Mouse (Mus musculus): Measurements from ENCODE around the gene Zfp385b. TPM values are rescaled to one million over a fixed set of nuclear protein-coding genes. Genes with fewer than 3 reads are reported as not detected.

The Zfp385b gene
- total RNA-seq, 1 experiment from 2014 or later: 0.12 TPM

DNA sequence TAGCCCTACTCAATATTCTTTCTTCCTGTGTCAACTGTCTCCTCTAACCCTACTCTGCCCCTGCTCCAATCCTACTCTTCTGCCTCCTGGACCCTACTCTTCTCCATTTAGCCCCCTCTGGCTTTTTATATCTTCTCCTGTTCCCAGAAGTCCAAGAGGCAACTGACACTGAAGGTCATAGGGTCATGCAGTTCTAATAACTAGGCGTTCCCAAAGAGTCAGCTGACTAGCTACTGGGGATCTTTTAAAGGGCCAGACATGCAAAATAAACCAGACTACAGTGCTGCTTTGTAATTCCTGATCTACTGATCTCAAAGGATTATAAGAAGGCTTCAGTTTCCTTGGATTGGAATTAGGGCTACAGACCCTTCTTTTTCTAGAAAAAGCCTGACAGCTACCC, 276.1 kb downstream of the Zfp385b start:
- no peak for ATAC-seq (ENCODE audit: extremely low read depth, insufficient number of reproducible peaks, low FRiP score, poor library complexity, severe bottlenecking)

DNA sequence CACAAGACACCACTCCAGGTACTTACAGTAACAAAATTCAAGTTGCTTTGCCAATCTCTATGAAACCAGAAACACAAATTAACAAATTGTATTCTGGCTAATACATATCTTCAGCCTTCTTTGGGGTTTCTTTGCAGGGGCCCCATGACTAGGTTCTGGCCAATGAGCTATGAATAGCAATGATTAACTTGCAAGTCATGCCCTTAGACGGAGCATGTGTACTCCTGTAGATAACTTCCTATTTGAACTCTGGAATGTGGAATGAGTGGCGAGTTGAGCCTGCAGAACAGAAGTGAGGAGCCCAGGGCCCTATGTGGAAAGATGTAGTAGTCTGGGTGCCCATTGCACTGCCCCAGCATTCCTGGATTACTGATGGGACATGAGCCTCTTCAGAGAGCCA, 276.8 kb downstream of the Zfp385b start:
- no peak for ATAC-seq (ENCODE audit: extremely low read depth, insufficient number of reproducible peaks, low FRiP score, poor library complexity, severe bottlenecking)

DNA sequence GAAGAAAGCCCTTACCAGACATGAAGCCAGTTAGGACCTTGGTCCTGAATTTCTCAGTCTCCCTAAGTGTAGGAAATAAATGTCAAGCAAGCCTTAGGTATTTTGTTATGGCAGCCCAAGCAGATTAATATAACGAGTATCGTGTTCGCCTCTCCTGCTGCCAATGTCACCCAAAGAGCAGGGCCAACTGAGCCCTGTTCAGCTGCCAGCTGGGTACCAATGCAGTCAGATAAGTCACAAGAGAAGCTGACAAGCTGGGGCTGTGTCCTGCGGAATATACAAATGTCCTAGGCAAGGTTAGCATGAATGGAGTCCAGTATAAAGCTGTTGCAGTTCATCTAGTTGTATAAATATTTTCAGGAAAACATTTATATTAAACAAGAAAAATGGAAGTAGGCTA, 277.8 kb downstream of the Zfp385b start:
- no peak for ATAC-seq (ENCODE audit: extremely low read depth, insufficient number of reproducible peaks, low FRiP score, poor library complexity, severe bottlenecking)

DNA sequence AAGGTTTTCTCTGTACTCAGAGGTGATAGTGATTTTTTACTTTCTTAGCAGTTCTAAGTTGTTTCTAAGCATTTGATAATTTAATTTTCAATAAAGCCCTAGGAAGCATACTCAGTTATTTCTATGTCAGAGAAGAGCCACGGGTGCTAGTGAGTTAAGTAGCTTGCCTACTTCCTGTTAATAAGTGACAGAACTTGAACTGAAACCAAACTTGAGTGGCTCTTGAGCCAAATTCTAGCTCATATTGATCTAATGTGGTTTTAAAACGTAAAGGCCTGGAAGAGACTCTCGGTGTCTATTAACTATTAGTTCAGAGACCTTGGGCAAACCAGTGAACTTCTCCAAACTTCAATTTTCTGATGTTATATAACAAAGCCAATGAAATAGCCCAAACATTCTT, 278.6 kb downstream of the Zfp385b start:
- ATAC-seq (ENCODE audit: extremely low read depth, insufficient number of reproducible peaks, low FRiP score, poor library complexity, severe bottlenecking): no peak

DNA sequence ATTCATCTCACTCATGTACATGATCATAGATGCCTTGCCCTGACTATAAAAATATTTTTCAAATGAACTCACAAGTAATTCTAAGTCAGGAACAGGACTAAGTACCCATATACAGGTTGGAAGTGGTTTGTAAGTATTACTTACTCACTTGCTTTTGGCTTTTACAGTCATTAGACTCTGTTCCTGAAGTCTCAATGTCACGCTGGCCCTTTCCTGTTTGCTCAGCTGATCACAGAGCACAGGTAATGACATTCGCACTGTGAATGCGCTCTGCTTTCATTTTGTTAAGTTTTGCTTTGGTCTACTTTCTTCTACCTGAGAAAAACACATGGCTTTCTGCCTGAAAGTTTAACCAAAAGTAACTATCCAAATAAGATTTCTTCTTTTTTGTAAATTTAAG, 282.9 kb downstream of the Zfp385b start:
- ATAC-seq (ENCODE audit: extremely low read depth, insufficient number of reproducible peaks, low FRiP score, poor library complexity, severe bottlenecking): no peak

DNA sequence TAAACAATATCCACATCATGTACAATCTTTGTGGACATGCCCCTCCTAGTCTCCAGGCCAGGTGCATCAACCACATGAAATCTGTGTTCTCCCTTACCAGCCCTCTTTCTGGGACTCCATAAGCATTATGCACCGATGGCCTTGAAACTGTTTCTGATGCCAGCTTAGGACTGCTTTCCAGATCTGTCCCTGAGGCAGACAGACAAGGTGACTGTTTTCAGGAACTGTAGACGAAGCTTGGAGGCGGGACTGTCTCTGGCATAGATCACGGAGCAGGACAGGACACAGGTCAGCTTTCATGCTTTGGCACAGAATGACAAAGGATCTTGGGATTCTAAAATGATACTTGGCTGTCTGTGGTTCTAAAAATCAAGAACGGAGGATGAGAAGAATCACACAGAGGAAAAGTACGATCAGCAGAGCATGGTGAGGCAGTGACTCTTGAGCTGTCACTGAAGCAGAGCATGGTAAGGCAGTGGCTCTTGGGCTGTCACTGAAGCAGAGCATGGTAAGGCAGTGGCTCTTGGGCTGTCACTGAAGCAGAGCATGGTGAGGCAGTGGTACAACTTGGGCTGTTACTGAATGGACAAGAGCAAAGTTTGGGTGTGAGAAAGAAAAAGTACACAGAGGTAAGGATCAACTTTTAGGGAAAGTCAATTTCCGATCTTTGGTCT, 291.2 kb downstream of the Zfp385b start:
- ATAC-seq (ENCODE audit: extremely low read depth, insufficient number of reproducible peaks, low FRiP score, poor library complexity, severe bottlenecking): no peak

DNA sequence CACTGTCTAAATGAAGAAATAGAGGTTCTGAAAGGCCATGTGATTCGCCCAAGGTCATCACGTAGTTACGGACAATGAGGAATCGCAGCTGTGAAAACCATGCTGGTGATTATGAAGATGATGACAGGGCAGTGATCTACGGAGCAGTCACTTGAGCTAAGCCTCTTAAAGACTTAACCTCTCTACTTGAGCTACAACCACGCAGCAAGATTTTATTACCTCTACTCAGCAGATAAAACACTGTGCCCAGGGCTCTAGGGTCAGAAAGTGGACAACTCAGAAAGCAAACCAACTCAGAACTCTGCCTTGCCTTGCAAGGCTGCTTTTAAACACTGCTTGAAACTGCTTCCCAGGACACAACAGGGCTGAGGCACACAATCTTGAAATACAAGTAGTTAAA, 291.8 kb downstream of the Zfp385b start:
- no peak for ATAC-seq (ENCODE audit: extremely low read depth, insufficient number of reproducible peaks, low FRiP score, poor library complexity, severe bottlenecking)

DNA sequence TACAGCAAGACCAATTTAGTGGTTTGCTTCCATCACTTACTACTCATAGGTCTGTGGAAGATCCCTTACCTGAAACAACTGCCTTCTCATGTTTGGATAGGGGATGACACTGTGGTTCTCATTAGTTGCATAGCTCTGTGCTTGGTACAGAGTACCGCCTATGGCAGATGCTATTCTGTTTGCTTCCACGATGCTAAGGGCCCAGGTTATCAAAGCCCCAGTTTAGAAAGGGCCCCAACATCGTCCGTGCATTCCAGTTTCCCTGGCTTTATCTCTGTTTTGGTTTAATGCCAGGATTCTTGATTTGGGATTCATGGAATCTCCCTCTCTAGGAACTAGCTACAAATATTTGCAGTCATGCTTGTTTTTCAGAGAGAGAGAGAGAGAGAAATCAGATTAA, 292.6 kb downstream of the Zfp385b start:
- no peak for ATAC-seq (ENCODE audit: extremely low read depth, insufficient number of reproducible peaks, low FRiP score, poor library complexity, severe bottlenecking)

DNA sequence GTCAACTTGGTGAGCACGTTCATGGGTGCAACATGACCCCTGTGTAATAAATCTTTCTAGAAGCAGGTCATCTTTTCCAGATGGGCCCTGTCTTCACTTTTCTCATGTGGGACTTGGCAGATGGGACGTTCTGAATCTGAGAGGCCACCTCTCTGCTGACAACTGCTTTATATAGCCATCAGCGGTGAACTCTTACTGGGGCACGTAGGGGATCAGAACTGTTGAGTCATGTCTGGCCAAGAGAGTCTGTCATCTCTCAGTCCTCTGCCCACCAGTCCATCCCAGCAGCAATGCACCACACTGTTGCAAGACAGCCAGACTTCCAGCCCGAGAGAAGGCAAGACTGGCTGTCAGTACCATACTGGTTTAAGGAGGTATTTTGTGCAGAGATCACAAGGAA, 293.1 kb downstream of the Zfp385b start:
- ATAC-seq (ENCODE audit: extremely low read depth, insufficient number of reproducible peaks, low FRiP score, poor library complexity, severe bottlenecking): no peak

DNA sequence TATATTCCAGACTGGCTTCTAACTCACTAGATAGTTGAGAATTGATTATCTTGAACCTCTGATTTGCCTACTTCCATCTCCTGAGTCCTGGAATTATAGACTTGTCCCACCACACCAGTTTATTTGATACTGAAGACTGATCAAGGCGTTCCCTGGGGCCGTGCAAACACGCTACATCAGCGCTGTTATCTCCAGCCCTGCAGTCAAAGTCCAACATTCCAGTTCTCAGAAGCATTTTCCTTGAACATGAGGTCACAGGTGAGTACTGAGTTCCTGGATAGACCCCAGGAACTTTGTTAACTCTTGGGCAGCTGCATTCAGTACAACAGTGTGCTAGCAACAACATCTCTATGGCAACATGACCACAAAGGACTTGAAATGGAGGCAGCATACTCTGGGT, 297.2 kb downstream of the Zfp385b start:
- ATAC-seq (ENCODE audit: extremely low read depth, insufficient number of reproducible peaks, low FRiP score, poor library complexity, severe bottlenecking): no peak

DNA sequence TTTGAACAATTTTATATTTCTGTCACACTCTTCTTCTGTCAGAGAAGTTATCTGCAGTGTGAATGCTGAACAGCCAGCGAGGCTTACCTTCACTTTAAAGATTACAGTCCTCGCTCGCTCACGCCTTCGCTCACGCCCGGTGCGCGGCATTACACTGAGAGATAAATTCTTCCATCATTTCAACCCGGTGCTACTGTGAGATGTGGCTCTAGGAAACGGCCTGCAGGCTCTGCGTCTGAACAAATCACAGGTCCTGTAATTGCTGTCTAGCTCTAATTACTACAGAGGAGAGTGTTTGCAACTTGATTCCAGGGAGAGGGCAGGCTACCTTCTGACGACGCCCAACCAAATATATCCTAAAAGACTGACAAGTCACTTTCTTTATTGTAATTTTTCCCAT, 300.1 kb downstream of the Zfp385b start:
- no peak for ATAC-seq (ENCODE audit: extremely low read depth, insufficient number of reproducible peaks, low FRiP score, poor library complexity, severe bottlenecking)

DNA sequence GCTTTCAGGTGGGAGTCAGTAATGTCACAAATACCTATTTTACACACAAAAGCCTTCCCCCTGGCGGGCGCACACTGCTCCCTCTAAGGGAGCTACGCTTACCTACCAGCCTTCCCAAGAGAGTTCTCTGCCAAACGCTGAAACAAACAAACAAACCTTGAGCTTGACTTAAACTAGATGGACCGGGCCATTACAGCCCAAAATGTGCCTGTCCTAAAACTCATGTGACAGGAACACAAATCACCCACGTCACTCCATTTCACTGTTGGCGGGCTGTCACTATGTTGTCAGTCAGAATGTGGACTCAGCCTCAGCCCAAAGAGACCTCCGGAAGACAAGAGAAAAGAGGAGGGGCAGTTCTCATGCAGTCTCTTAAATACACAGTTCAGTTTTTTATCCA, 300.7 kb downstream of the Zfp385b start:
- no peak for ATAC-seq (ENCODE audit: extremely low read depth, insufficient number of reproducible peaks, low FRiP score, poor library complexity, severe bottlenecking)

DNA sequence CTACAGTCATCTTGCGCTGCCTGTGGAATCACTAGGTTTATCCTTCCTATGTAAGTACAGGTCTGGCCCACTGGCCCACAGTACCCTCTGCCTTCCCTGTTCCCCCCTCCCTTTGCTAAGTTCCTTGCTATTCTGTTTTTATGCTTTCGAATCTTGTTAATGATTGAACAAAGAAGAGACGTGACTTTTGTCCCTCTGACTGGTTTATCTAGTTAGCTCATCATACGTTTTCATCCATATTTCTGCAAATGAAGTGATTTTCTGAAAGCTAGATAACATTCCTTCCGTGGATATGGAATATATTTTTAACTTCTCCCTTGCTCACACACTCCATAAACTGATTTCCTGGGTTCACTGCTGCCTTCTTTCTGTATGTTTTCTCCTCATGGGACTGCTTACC, 302.8 kb downstream of the Zfp385b start:
- ATAC-seq (ENCODE audit: extremely low read depth, insufficient number of reproducible peaks, low FRiP score, poor library complexity, severe bottlenecking): no peak

DNA sequence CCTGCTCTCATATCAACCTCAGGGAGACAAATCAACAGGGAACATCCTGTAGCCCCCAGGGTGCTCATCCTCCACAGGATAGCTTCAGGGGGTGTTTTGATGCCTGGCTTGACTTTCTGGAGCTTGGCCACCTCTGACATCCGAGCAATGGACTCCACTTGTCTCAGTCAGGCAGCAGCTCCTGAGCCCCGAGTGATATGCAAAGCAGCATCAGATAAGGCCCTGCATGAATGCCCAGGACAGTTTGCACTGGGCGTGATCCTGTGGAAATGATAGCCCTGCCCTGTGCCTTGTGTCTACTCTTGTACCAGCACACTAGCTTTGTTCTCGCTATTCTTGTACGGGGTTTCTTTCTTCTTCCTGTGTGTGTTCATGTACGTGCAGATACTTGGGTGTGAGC, 303.8 kb downstream of the Zfp385b start:
- no peak for ATAC-seq (ENCODE audit: extremely low read depth, insufficient number of reproducible peaks, low FRiP score, poor library complexity, severe bottlenecking)

DNA sequence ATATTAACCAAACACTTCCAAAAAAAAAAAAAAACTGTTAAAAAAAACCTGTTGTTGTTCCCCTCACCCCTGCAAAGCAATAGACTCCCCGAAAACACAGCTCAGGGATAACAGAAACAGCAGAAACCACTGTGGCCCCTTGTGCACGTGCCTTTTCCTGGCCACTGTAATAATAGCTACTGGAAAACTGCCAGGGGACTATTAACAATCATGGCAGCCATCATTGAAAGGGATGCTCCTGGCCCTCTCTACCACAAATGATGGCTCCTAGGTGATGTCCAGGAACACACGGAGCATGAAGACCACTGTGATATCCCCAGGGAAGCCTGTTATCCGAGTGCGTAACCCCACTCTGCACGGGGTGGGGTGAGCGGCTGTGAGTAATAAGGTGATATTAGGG, 304.4 kb downstream of the Zfp385b start:
- ATAC-seq (ENCODE audit: extremely low read depth, insufficient number of reproducible peaks, low FRiP score, poor library complexity, severe bottlenecking): no peak

DNA sequence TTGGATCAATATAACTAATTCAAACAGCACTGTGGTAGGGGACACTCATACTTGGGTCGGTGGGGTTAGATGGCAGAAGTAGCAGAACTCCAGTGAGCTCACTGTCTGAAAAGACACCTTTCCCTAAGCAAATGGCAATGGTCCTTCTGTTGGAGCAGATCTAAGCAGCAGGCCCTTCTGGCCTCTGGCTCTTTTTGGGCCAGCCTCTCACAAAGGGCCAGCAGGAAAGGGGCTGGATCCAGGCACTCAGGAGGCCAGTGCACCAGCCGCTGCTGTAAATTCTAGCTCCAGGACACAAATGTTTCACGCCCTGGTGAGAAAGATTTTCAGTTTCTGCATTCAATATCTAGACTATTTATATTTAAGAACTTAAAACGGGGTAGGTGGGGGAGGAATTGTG, 305.0 kb downstream of the Zfp385b start:
- ATAC-seq (ENCODE audit: extremely low read depth, insufficient number of reproducible peaks, low FRiP score, poor library complexity, severe bottlenecking): no peak

DNA sequence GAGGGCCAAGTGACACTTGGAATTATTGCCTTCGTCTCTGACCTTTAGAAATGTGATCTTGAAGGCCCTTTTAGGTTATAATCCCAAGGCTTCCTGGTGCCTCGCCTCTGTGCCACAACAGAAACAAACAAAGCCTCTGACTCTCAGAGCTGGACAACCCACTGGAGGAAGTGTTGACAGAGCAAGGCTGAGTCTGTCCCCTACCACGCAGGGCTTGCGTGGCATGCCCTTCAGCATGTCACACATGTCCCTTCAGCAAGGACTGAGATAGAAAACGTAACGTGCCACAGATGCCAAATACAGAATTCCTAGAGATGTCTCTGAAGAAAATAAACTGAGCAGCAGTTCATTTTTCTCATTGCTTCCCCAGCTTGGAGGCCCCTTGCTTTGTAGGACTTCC, 310.7 kb downstream of the Zfp385b start:
- no peak for ATAC-seq (ENCODE audit: extremely low read depth, insufficient number of reproducible peaks, low FRiP score, poor library complexity, severe bottlenecking)

DNA sequence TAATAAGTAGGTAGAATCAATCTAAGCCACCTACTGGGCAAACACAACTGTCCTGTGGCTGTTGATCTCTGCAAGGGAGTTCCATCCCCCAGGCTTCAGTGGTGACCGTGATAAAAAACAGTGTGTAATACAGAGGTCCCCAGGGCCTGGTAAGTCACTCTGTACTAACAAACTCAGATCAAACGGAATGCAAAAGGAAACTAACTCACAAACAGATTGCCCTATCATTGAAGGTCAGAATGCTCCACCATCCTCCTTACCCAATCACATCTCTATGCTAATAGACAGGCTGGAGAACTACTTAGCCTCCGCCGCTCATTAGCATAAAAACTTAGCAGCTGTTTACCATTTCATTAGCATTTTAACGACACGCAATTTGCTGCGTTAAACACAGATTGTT, 313.1 kb downstream of the Zfp385b start:
- ATAC-seq (ENCODE audit: extremely low read depth, insufficient number of reproducible peaks, low FRiP score, poor library complexity, severe bottlenecking): no peak

DNA sequence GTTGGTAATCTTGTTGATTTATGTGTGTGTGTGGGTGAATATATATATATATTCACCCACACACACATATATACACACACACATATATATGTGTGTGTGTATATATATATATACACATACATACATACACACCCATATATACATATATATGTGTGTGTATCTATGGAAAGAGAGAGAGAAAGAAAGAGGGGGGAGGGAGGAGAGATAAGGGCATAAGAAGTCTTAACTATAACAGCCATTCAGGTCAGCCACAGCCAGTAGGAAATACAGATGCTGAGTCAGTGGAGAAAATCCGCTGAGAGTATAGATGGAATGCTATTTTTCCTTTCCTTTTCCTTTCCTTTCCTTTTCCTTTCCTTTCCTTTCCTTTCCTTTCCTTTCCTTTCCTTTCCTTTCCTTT, 313.8 kb downstream of the Zfp385b start:
- no peak for ATAC-seq (ENCODE audit: extremely low read depth, insufficient number of reproducible peaks, low FRiP score, poor library complexity, severe bottlenecking)

DNA sequence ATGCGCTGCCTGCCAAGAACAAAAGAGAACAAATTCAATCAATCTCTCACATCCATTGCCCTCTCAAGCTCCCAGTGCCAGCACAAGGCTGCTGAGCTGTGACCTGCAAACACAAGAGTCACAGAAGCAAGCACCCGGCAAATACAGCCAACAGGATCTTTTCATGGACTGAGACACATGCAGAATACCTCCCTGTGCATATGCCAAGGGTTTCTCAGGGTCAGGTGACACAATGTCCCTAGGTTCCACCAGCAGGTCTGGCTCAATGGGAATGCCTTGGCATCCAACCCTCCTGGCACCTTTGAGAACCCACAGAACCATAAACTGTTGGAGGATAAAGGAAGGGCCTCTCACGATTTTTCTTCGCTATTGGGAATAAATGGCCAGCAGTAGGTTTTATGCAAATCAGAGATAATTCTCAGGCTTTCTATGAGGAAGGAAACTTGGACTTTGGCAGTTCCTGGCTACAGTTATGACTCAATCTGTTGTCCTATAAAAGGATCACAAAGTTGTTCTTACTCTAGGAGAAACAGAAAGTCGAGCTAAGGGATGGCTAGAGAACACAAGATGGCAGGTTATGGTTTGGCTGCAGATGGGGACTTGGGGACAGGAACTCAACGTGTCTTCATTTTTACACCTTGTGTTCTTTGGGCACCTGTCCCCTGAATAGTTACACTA, 315.6 kb downstream of the Zfp385b start:
- ATAC-seq (ENCODE audit: extremely low read depth, insufficient number of reproducible peaks, low FRiP score, poor library complexity, severe bottlenecking): no peak

DNA sequence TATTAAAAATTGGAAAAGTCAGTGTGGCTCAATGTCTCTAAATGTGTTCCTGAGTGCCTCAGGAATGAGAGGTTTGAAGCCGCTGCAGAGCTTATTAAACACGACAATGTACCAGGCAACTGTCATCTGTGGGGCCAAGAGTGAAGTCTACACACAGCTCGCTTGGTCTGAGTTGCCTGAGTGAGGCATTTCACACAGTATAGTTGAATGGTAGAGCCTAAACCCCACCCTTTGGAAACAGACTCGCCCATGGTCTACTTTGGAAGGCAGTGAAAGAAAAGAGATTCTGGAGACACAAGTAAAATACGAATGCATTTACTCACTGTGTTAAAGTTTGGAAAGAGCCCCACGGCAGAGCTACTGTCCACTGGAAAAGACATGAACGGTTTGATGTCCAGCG, 316.2 kb downstream of the Zfp385b start:
- no peak for ATAC-seq (ENCODE audit: extremely low read depth, insufficient number of reproducible peaks, low FRiP score, poor library complexity, severe bottlenecking)

All from neutrophil, adult 5-6 weeks (primary cell).